Mouse (Mus musculus): ENCODE measurements around the gene Dbp.

DNA sequence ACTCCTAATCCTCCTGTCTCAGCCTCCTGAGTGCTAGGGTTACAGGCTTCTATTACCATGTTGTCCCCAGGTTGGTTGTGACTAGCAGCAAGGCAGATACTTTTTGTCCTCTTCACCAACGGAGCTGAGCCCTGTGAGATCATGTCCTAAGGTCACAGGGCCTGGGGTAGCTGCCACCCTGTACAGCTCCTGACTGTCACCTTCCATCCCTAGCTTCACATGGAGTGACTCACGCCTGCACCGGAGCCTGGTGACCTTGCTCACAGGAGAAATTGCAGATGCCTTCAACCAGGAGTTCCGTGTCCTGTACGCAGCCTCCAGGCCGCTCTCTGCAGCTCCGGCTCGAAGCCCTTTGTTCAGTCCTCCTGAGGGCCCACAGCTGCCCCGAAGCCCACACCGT, 21.5 kb downstream of the Dbp start:
- TF ChIP-seq HCFC1 (IDR thresholded peaks at IDR 0.05; ENCODE audit: borderline replicate concordance, insufficient read depth, low read length) (no peak), ZC3H11A (IDR thresholded peaks at IDR 0.05; ENCODE audit: borderline replicate concordance, low read depth, low read length) (no peak), ZNF384 (IDR thresholded peaks at IDR 0.05; ENCODE audit: low read depth, low read length) (no peak), CHD2 (IDR thresholded peaks at IDR 0.05; ENCODE audit: low read depth, low read length) (no peak), MAFK (IDR thresholded peaks at IDR 0.05; ENCODE audit: insufficient read depth, low read depth, low read length) (no peak)

Measured in ES-E14 (cell line).